Mouse (Mus musculus) intestine, embryonic 16.5 days (tissue): ENCODE measurements around the gene Sgcg. TPM values are rescaled to one million over a fixed set of nuclear protein-coding genes. Genes with fewer than 3 reads are reported as not detected.

Experiments
- ATAC-seq: fragments of 200-750 bp; cut with Nextera tagmentation; 2 replicates; pipeline ENCODE4 v1.8.0; 2017; ENCODE audit warnings: moderate TSS enrichment, moderate library complexity
- H3K27ac ChIP-seq: fragments of 300-500 bp; sonication (generic); 2 replicates; pipeline ENCODE4 v1.5.1; 2014; ENCODE audit warnings: mild to moderate bottlenecking, low read length
- H3K27me3 ChIP-seq: fragments of 300-500 bp; sonication (generic); replicated peaks from 2 replicates; pipeline ENCODE4 v1.6.1; 2014; ENCODE audit warnings: low read length, control low read depth, mixed read lengths; ENCODE audit not compliant: control insufficient read depth, insufficient read depth
- H3K36me3 ChIP-seq: fragments of 300-500 bp; sonication (generic); 2 replicates; pipeline ENCODE4 v1.6.1; 2014; ENCODE audit warnings: low read length, control low read depth; ENCODE audit not compliant: control insufficient read depth, insufficient read depth
- H3K4me1 ChIP-seq: fragments of 300-500 bp; sonication (generic); 2 replicates; pipeline ENCODE4 v1.6.1; 2014; ENCODE audit warnings: low read length, control low read depth, mixed read lengths; ENCODE audit not compliant: control insufficient read depth, insufficient read depth
- H3K4me2 ChIP-seq: fragments of 300-500 bp; sonication (generic); 2 replicates; pipeline ENCODE4 v1.6.1; 2014; ENCODE audit warnings: low read depth, low read length, control low read depth
- H3K4me3 ChIP-seq: fragments of 300-500 bp; sonication (generic); 2 replicates; pipeline ENCODE4 v1.5.1; 2014; ENCODE audit warnings: mild to moderate bottlenecking, low read length
- H3K9ac ChIP-seq: fragments of 300-500 bp; sonication (generic); 2 replicates; pipeline ENCODE4 v1.6.1; 2014; ENCODE audit warnings: low read depth, low read length
- H3K9me3 ChIP-seq: fragments of 300-500 bp; sonication (generic); 2 replicates; pipeline ENCODE4 v1.6.1; 2016; ENCODE audit warnings: low read length, control low read depth; ENCODE audit not compliant: control insufficient read depth
- WGBS: fragments of 180-500 bp; shearing (Covaris S2); extraction: QIAGEN DNeasy Blood & Tissue Kit; methylation state at CpG from one replicate; pipeline ENCODE4 v1.1.7; 2014; 5-methylcytosine and 5-hydroxymethylcytosine counted together
- polyA plus RNA-seq: library from polyadenylated mRNA; unstranded; fragments of >200 nt; fragmentation: Nextera tagmentation; extraction: Ambion mirVana; gene quantifications from 2 replicates; pipeline ENCODE4 v1.2.1, GENCODE M21; 2015

Gene Sgcg
- polyA plus RNA-seq, 1 experiment from 2014 or later, result 1.7 TPM

DNA sequence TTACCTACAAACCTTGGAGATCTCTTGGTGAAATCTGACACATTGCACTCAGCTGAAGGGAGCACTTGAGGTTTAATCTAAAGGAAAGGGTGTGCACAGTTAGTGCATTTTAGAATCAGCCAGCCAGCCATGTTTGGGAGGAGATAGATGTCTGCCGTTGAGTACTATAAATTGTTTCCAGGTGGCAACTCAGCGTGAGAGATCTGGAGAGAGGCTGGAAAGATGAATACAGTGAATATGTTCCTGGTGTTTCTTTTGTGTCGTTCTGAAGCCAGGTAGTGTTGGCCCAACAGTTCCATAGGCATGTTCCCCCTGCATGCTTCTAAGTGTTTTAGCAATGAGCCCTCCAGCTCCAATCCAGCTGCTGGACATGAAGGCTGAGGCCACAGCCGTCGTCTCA, 37.1 kb downstream of the Sgcg start:
- no peak for ATAC-seq
- H3K36me3 ChIP-seq, result no peaks in the 10 kb centered on the region
- H3K9me3 ChIP-seq, result no peaks in the 10 kb centered on the region
- WGBS, result 72% methylated on average over 5 of the region's 5 CpGs
- H3K9ac ChIP-seq, result no peak overlapping the region
- no peaks in the 10 kb centered on the region for H3K4me1 ChIP-seq
- H3K4me2 ChIP-seq, result no peak overlapping the region
- H3K27ac ChIP-seq, result no peak overlapping the region
- no peak overlapping the region for H3K4me3 ChIP-seq
- H3K27me3 ChIP-seq, result no peaks in the 10 kb centered on the region

DNA sequence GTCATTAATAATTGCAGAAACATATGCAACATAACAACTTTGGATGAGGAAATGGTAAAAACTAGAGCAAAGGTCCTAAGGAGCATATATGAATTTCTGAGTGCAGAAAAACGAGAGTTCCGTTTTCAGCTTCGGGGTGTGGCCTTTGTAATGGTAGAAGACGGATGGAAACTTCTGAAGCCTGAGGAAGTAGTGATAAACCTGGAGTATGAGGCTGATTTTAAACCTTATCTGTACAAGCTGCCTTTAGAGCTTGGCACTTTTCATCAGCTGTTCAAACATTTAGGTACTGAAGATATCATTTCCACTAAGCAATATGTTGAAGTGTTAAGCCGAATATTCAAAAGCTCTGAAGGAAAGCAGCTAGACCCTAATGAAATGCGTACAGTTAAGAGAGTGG, 46.5 kb downstream of the Sgcg start:
- 90% methylated on average over 6 of the region's 6 CpGs for WGBS

DNA sequence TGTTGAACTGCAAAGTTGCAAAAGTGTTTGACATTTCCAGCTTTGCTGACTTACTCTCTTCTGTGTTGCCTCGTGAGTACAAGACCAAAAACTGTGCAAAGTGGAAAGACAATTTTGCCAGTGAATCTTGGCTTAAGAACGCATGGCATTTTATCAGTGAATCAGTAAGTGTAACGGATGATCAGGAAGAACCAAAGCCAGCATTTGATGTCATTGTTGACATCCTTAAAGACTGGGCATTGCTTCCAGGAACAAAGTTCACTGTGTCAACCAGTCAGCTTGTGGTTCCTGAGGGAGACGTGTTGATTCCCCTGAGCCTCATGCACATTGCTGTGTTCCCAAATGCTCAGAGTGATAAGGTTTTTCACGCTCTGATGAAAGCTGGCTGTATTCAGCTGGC, 48.2 kb downstream of the Sgcg start:
- Histone ChIP-seq H3K9ac (no peak overlapping the region), H3K9me3 (no peaks in the 10 kb centered on the region; the same call in 1 of the 2 replicates), H3K4me2 (no peak overlapping the region), H3K36me3 (peaks cover 2% of the 10 kb centered on the region; the same call in 1 of the 2 replicates), H3K27ac (no peak overlapping the region), H3K27me3 (no peaks in the 10 kb centered on the region), H3K4me1 (no peaks in the 10 kb centered on the region), H3K4me3 (no peak overlapping the region)
- ATAC-seq, result no peak
- 84% methylated on average over 5 of the region's 5 CpGs for WGBS

More for the DNA sequence above, 46.5 kb downstream of the Sgcg start:
- no peak overlapping the region for H3K4me3 ChIP-seq
- no peaks in the 10 kb centered on the region for H3K9me3 ChIP-seq
- no peak overlapping the region for H3K4me2 ChIP-seq
- no peak overlapping the region for H3K9ac ChIP-seq
- no peak for ATAC-seq
- no peaks in the 10 kb centered on the region for H3K27me3 ChIP-seq
- H3K27ac ChIP-seq, result no peak overlapping the region
- H3K4me1 ChIP-seq, result no peaks in the 10 kb centered on the region
- no peaks in the 10 kb centered on the region for H3K36me3 ChIP-seq

DNA sequence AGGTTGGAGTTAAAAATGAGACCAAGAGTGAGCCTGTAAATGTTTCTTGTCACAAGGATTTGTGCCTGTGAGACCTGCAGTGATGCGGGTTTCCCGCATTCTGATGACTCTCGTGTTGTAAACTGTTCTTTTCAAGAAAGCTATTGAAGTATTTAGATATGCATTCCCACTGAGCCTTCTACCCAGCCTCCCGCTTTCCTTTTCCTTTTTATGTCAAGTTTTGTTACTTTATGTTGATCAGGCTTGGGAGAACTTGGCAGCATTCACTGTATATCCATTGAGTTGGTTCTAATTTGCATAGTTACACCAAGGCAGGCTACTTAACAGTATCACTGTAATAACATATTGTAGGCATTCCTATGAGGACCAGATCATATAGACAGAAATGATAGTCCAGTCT, 63.9 kb downstream of the Sgcg start:
- H3K4me1 ChIP-seq, result no peaks in the 10 kb centered on the region
- ATAC-seq, result no peak

DNA sequence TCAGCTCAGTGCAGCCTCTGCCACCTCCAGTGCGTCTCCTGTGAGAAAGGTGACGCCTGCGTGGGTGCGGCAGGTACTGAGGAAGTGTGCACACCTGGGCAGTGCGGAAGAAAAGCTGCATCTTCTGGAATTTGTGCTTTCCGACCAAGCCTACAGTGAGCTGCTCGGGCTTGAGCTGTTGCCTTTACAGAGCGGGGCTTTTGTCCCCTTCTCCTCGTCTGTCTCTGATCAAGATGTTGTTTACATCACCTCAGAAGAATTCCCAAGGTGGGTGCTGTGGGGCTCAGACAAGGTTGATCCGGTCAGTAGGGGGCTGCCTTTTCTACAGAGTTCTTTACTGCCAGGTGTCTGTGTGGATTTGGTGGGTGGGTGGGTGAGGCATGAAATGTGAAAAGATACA, 66.0 kb downstream of the Sgcg start:
- 66% methylated on average over 10 of the region's 10 CpGs for WGBS
- no peaks in the 10 kb centered on the region for H3K27me3 ChIP-seq
- H3K4me3 ChIP-seq, result no peak overlapping the region

More for the DNA sequence above, 63.9 kb downstream of the Sgcg start:
- Histone ChIP-seq H3K9me3 (no peaks in the 10 kb centered on the region), H3K36me3 (peaks cover 2% of the 10 kb centered on the region; the same call in 1 of the 2 replicates), H3K27ac (no peak overlapping the region), H3K9ac (no peak overlapping the region), H3K4me3 (no peak overlapping the region), H3K4me2 (no peak overlapping the region), H3K27me3 (no peaks in the 10 kb centered on the region)
- WGBS, result 86% methylated on average over 4 of the region's 4 CpGs

DNA sequence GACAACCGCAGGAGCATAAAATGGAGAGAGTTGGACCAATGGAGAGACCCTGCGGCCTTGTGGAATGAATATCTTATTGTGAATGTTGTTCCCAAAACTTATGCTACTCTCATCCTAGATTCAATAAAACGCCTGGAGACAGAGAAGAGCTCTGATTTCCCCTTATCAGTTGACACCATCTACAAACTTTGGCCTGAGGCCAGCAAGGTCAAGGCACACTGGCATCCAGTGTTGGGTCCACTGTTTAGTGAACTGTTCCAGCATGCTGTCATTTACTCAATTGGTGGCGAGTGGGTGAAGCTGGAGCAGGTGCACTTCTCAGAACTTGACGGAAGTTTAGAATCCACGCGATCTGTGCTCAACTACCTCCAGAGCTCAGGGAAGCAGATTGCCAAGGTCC, 66.4 kb downstream of the Sgcg start:
- Histone ChIP-seq H3K9ac (no peak overlapping the region), H3K4me2 (no peak overlapping the region), H3K36me3 (no peaks in the 10 kb centered on the region; the same call in 1 of the 2 replicates), H3K27ac (no peak overlapping the region), H3K4me3 (no peak overlapping the region), H3K27me3 (no peaks in the 10 kb centered on the region), H3K9me3 (no peaks in the 10 kb centered on the region), H3K4me1 (no peaks in the 10 kb centered on the region)
- no peak for ATAC-seq
- WGBS, result 82% methylated on average over 7 of the region's 7 CpGs

More for the DNA sequence above, 66.0 kb downstream of the Sgcg start:
- Histone ChIP-seq H3K36me3 (no peaks in the 10 kb centered on the region; the same call in 1 of the 2 replicates), H3K4me2 (no peak overlapping the region), H3K27ac (no peak overlapping the region), H3K4me1 (no peaks in the 10 kb centered on the region), H3K9me3 (no peaks in the 10 kb centered on the region), H3K9ac (no peak overlapping the region)
- ATAC-seq, result no peak

DNA sequence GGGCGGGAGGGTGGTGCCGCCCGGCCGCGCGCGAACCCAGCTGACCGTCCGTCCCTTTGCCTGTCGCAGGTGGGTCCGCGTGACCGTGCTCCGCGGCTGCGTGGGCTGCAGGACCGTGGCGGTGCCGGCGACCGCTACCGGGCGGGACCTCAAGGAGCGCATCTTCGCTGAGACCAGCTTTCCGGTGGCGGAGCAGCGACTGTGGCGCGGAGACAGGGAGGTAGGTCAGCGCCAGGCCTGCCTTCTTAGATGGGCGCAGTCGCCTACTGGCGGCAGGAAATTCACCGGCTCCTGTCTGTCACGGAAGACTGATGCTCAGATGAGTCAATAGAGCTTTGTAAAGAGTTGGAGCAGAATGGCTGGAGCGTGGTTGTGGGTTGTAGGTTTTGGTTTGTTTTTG, 85.1 kb downstream of the Sgcg start:
- H3K36me3 ChIP-seq, result no peaks in the 10 kb centered on the region
- ATAC-seq, result peak; percentile 51
- WGBS, result under 1% methylated on average over 37 of the region's 37 CpGs

DNA sequence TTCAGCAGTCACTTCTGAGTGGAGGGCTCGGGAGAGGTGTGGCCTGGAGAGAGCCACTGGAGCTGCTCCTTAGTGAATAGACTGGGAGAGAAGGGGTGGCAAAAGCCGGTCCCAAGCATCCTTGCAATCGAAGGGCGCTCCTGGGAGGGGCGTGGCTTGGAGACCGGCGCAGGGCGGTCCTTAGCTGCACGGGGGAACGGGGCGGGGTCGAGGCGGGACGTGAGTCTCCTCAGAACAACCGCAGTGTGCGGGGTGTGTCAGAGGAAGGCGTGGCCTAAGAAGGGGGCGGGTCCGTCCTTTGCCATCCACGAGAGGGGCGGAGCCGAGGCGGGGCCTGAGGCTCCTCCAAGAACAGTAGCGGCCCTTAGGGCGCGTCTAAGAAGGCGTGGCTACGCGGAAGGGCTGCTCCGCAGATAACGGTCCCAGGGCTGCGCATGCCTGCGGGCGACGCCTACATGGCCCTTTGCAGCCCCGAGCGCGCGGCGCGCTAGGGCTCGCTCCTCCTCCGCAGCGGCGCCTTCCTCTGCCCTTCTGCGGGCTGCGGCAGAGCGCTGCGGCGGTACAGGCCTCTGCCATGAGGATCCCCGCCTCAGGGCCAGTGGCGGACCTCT, 85.6 kb downstream of the Sgcg start:
- ATAC-seq, result peak; percentile 100
- H3K9ac ChIP-seq, result peak overlapping the region; percentile 71

More for the DNA sequence above, 85.1 kb downstream of the Sgcg start:
- H3K9me3 ChIP-seq, result no peaks in the 10 kb centered on the region
- peak overlapping the region; percentile 90 for H3K4me2 ChIP-seq
- H3K4me1 ChIP-seq, result no peaks in the 10 kb centered on the region
- H3K4me3 ChIP-seq, result peak overlapping the region; percentile 64
- H3K27me3 ChIP-seq, result no peaks in the 10 kb centered on the region
- peak overlapping the region; percentile 71 for H3K9ac ChIP-seq
- peak overlapping the region; percentile 82 for H3K27ac ChIP-seq

DNA sequence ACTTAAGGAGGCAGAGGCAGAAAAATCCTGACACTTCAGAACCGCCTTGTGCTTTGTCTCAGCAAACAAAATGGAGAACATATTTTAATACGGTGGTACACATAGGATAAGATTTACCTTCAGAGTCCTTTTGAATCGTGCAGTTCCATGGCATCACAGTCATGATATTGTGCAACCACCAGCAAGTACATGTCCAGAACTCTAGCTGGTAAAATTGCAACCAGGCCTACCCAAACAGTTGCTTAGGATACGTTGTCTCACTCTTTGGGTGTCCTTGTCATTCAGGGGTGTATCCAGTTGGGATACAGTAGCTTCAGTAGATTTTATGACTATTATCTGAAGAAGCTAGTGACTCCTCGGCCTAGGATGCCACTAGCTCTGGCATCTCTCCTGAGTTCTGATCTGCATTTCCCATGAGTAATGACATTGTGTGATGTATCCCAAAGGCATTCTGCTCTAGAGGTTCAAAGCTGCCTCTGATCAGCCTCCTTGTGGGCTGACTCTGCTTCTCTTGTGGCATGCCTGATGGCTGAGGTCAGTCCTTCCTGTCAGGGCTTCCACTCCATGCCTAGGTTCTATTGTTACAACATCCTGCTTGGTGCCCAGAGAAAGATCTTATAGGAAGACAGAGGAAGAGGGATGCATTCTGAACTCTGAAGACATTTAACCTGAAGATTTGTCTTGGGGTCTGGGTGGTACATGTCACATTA, 86.9 kb downstream of the Sgcg start:
- Histone ChIP-seq H3K9ac (no peak overlapping the region), H3K36me3 (no peaks in the 10 kb centered on the region), H3K4me3 (no peak overlapping the region), H3K9me3 (no peaks in the 10 kb centered on the region), H3K4me2 (no peak overlapping the region), H3K4me1 (no peaks in the 10 kb centered on the region), H3K27me3 (no peaks in the 10 kb centered on the region), H3K27ac (no peak overlapping the region)
- 87% methylated on average over 5 of the region's 5 CpGs for WGBS
- ATAC-seq, result no peak

More for the DNA sequence above, 85.6 kb downstream of the Sgcg start:
- Histone ChIP-seq H3K9me3 (no peaks in the 10 kb centered on the region), H3K27me3 (no peaks in the 10 kb centered on the region), H3K4me2 (peak overlapping the region; percentile 90), H3K4me3 (peak overlapping the region; percentile 64), H3K36me3 (no peaks in the 10 kb centered on the region), H3K27ac (peak overlapping the region; percentile 82), H3K4me1 (no peaks in the 10 kb centered on the region)
- 0% methylated on average over 52 of the region's 52 CpGs for WGBS
